Mouse (Mus musculus): ENCODE measurements at regions not wholly inside any gene's neighbourhood (a gene's known extent, or its start where the extent isn't known, plus 50 kb on each side); places are given as distances from the start of the nearest gene placed in this dataset.
A peak's percentile ranks its signal among the peaks of the same experiment; 100 is the strongest.

DNA sequence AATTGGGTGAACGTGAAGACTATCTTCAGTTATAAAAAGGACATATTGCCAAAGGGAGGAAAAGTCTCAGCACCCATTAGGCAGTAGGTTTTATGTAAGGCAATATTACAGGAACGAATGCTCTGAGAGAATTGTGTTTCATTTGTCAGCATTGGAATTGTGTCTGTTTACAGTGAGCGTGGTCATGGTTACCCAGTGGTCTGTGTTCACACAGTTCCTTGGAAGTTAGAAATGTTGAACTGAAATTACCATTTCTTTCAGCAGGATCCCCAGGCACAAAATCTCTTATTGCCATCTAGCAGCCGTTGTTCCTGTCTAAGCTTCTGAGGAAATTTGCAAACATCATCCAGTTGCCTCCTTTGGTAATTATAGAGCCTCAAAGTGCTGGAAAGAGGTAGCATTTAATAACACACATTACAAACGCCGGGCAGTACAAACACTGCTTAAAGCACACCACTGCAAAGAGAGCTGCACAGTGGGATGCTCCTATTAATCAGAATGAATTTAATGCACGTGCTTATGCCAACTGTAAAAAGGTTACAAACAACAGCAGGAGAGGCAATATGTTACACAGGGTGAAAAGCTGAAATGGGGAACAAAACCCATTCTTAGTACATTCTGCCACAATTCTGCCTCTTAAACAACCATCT lies 555.4 kb upstream of the Marcks start:
- DNase-seq = no peak

DNA sequence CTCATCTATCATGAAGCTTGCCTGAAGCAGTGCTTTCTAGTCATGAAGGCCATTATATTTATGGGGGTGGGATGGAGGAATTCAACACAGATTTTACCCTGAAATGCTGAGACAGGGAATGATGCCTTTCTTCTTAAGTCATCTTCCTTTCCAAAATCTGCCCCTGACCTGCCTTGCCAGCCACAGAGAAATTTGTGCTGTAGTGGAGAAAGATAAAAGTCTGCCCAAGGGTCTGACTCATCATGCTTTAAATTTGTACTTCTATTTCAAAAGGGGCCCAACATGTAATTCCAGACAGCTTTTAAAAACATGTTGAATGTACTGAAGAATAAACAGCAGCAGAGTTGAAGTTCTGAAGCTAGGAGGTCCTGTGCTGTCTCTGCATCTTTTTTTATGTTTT lies 554.1 kb upstream of the Marcks start:
- DNase-seq = no peak

DNA sequence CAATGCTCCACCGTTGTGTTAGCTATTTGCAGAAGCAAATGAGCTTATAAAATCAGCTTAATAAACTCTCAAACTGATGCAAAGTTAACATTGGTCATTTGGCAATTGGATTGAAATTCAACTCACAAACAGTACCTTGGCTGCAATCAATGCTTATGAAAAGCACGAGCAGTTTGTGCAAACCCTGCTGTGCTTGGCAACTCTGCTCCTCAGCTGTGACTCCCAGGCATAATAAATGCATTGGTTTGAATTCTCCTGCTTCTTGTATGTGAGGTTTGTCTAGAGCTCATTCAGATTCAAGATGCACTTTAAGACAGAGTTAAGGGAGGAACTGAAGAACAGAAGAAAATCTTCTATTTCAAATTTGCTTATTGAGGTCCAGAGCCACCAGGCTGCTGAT lies 553.2 kb upstream of the Marcks start:
- no peak for DNase-seq

DNA sequence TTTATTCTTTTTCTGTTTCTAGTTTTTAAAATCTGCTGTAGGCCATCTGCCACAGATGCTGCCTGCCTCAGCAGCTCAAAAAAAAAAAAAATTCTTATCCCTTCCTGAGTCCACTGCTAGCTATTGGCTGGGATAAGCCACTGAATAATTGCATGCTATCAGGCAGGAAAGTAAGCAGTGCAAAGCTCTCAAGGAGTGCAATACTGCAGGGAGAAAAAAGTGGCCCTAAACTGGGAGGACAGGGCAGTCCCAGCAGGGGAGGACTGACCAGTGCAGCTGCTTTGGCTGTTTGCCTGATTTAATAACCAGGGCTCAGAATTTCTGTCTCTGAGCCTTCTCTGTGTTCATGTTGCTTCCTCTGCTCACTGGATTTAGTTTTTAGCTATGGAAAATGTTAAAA lies 544.4 kb upstream of the Marcks start:
- no peak for DNase-seq

DNA sequence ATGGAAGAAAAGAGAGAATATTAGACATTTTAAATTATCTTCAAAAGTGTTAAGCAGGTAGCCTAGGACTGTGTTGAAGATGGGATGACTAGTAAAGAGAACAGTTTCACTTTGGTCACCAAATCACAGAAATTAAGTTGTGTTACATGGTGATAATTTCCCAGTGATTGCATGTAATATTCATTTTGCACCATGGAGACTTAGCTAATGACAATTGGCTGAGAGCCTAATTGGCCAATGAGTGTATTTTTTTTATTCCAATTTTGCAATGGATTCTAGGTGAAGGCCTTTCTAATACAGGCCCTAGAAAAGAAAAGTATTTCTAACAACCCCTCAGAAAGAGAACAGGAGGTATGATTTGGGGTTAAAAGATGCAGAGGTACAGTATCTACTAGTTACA lies 541.9 kb upstream of the Marcks start:
- no peak for DNase-seq

DNA sequence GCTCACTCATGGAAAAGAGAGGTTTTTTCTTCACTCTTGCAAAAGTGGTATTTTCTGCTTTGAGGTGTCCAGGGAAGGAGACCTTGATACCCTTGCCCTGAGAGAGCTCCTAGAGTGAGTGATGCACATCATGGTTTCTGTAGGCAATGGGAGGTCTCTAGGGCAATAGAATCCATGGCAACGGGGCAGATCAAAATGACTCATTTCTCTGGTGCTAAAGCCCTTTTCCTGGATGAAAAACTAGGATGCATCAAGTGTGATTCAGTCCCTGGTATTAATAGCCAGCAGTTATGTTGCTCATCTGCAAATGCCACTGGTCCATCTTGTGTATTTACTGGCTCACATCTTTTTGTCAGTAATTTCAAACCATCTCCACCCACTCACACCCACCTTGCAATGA lies 539.1 kb upstream of the Marcks start:
- no peak for DNase-seq

DNA sequence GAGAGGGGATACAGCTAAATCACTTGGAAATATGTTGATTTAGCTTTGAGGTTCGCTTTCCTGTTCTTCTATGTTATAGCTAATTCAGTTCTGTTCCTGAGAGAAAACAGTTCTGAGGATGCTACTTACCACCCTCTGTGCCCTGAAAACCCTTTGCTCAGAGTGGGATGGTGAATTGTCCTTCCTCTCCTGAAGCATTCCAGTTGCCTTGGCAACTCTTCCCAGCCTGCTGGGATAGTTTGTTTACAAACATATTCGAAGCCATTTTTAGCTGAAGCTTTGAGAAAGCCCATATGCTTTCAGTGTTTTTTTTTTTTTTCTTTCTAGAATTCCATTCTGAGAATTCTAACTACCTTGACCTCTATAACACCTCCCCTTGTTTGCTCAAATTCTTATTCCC lies 530.1 kb upstream of the Marcks start:
- peak; percentile 11 for DNase-seq

DNA sequence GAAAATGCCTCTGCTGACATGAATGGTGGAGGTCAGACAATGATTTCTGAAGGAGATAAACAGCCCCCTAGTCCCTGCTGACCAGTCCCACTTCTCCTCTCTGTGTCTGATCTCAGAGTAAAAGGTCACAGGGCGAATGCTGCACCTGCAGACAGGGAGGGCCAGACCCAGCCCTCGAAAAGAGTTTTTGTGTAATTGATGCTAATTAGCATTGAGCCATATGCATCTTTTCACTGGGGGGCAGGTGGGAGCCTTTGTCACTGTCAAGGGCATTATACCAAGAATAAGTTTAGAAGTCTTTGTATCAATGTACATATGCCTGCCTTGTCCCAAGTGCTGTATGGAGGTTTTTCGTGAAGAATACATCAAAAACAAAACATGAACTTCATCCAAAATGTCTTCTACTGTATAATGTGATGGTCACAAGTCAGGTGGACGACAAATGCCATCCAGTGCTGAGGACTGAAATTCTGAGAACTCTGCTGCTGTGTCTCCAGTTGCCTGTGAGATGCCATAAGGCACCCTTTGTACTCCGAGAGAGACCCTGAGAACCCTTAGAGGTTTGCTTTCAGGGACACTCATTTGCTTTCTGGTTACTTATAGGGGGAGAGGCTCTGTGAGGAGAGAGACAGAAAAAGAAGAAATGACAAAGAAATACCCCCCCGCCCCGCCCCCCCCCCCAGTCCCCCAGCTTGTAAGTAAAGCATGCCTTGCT lies 528.5 kb upstream of the Marcks start:
- no peak for DNase-seq

DNA sequence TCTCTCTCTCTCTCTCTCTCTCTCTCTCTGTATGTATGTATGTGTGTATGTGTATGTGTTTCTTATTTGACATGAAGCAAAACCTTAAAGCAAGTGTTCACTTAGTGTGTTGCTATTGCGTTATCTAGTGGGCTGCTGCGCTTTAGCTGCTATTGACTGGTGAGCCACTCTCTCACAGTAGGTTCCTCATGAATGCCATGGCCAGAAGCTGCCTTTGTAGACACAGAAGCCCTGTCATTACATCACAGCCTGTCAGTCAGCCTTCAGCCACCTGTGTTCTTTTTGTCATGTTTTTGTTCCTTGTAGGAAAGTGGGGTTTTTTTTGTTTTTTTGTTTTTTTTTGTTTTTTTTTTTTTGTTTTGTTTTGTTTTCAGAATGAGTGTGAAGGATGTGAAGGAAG lies 527.8 kb upstream of the Marcks start:
- DNase-seq = no peak

DNA sequence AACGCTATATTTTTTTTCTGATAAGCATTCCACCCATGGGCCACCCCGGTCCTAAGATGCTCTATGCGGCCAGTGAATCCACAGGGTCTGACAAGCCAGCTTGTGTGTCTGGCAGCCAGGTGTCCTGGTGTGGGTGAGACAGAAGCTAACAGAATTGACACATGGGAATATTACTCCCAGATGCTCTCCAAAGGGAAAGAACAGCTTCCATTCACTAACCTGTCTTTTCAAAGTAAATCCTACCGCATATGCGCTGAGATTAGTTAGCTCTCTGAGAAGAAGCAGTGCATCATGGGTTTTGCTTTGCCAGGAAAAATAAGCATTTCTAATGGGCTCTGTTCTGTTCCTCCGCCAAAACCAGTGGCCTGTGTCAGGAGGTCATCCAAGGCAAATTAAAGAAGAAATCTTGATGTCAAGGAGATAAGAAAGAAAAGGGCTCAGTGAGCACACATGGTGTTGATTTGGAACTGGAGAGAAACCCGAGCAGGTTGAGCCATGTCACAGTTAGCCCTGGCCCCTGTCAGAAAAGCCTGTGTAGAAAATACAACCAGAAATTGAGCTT lies 498.4 kb upstream of the Marcks start:
- no peak for DNase-seq

DNA sequence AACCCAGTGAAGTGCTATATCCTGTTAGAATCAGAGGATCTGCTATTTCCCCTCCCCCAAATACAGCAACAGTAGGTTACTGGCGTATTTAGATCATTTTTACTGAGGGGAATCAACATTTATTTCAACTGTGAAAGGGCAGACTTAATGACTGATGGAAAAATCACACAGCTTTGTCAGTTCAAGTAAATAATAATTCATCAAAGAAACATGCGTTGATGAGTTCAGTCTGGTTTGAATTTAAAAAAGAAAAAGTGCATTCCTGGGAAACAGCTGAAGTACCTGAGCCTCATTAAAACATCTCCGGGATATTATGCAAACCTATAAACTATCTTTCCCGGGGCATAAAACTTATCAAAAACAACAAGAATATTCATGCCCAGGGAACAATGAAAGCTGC lies 497.7 kb upstream of the Marcks start:
- DNase-seq = no peak

DNA sequence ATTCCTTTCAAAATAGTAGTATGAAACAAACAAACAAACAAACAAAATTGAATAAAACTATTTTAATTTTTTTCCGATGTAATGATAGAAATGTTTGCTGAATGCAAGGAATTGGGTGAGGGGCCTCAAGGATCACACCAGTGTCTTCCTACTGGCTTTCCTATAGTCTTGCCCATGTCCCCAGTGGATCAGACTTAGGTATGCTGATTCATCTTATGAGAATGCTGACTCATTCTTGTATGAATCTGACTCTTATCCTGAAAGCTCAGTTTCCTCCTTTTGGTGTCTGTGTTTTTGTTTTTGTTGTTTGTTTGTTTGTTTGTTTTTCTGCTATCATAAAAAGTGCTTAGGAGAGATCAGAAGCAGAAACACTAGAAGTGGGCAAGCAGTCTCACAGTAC lies 491.7 kb upstream of the Marcks start:
- no peak for DNase-seq

DNA sequence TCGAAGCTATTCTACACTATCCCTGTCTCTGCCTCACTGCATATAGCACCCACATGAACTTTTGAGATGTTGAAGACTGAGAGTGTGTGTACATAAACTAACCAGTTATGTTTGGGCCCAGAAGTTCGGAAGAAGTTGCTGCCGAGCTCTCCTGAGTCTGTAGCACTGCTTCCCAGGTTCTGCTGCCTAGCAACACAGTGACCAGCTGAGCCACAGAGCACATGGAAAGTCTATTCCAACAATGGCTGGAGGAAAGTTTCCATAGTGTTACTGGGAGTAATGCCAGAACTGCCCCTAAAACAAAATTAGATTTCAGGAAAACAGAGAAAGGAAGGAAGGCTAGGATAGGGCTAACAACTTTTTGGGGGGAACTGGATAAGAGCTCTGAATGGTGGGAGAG lies 489.2 kb upstream of the Marcks start:
- no peak for DNase-seq

DNA sequence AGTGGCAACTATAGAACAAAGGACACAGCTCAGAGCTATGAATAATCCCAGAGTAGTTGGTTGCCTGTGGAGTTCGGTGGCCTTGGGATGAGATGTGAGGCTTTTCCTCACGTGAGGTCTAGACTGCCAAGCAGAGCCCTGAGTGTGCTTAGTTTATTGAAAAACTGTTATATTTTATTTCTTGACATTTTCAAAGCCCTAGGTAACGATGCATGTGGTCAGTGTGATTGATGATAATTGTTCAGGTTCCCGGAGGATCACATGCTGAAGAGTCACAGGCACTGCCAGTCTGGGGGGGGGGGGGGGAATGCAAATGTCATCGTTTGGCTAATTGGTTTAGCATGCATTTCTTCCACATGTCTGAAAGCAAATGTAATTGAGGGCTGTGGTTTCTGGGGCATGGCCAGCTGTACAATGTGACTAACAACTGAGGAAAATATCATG lies 488.1 kb upstream of the Marcks start:
- DNase-seq = no peak

DNA sequence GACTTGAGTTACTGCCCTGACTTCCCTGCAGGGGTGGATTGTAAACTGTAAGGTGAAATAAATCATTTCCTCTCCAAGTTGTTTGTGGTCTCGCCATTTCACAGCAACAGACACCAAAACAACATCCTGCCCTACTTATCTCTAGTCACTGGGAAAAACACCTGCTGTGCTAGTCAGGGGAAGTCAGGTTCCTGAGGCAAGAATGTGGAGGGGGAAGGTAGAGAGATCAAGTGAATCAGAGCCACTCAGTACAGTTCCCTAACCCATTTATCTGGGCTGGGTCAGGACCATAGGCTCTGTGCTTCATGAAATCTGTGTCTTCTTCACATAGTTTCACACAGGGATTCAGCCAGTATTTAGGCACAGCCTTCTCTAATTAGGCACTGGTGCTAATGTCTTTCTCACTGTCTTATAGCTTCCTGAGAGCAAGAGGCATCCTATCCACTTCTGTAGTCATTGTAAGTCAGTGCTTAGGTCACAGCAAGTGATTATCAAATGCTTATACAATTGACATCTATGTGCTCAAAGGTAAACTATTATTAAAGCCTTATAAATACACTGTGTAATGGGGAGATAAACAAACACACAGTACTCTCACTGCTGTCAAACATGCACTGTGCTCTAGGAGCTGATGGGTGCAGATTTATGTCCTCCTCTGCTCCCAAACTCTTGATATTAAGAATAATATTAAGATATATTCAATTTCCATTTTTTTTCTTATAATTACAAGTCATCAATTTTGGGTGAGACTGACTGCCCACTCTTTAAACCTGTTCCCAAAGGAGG lies 487.4 kb upstream of the Marcks start:
- no peak for DNase-seq

DNA sequence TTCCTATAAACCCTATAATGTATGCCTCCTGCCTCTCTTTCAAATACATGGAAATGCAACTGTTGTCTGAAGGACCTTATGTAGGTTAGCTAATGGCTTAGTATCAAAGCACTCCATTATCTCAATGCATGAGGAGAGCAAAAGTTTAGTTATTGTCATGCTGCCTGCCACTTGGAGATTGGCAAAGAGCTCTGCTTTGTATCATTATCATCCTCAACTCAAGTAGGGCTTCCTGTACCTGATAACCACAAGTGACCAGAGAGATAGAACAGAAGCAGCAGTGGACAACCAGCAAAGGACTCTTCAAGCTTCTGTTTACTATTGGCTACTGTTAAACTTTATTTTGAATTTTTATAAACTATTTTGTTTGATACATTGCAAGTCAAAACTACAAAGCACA lies 484.3 kb upstream of the Marcks start:
- no peak for DNase-seq

DNA sequence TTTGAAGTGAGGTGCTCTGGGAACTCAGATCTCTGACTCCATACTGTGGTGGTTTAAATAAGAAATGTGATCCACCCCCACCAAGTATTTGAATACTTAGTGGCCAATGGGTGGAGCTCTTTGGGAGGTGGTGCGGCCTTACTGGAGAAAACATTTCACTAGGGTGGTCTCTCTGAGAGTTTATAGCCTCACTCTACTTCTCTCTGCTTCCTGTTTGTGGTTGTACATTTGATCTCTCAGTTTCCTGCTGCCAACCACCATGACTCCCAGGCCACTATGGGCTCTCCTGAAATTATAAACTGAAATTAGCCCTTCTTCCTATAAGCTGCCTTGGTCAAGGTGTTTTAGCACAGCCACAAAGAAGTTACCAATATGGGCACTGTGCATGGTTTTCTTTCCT lies 479.9 kb upstream of the Marcks start:
- DNase-seq = no peak

DNA sequence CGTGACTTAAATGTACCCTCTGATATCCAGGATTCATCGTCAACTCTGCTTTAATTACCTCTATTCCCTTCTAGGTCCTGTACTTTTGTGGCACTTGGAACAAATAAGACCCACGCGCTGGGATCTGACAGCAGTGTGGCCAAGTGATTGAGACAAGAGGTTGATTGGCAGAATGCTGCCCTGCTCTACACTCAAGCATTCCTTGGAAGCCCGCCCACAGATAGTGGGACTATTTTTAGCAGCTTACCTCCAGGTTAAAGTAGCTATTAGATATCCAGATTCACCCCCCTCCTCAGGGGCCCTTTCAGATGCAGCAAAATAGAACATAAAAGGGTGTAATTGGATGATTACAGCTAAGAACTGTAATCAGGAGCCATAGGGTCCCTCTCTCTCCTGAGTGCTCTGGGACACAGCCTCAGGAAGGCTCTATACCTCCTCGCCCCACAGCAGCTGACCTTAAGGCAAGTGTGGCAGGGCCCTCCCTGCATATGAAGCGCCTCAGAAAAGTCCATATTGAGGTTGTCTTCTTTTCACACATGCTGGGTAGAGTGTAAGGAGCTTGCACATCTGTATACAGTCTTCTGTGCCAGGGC lies 479.1 kb upstream of the Marcks start:
- peak; percentile 52 for DNase-seq

DNA sequence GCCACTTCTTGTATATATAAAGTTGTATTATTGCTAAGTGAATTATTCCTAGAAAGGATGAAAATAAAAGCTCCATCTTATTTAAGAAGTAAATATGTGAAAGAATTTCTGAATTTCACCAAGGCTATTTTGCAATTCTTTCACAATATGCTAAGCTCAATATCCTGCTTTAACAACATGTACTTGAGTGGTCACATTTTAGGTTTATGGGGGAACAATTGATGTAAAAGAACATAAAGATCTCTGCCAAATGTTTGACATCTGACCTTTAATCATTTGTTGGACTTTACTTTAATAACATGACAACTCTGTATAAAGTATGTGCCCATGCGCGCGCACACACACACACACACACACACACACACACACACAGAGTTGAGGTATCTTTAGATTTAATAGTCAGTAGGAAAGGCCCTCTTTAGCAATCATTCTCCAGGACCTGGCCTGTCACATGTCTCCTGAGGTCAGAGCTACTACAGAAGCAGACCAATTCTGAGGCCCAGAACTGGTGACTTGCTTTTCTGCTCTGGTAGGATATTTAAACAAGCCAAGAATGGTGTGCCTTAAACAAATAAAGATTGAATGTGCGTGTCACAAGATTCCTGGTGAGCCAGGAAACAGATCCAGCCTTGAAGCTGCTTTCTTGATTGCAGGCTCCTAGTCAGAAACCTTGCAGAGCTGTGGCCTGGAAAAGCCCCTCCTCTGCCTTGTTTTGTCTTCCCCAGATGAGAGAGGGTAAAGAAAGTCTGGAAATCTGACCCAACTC lies 477.4 kb upstream of the Marcks start:
- no peak for DNase-seq

DNA sequence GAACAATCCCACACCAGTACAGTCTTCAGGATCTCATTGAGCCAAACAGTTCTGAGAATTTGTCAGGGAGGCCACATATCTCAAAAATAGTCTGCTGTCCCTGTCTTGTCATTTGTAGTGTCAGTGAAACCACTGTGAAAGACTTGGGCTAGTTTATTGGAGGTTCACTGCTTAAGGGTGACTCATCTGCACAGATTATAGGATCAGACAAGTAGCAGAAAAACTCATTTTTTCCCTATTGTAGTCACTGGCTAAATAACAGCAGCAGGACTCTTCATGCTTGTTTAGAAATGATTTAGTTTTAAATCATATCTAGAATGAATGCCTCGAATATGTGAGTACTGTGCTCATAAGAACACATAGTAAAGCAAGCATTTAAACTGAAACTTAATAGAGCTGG lies 475.2 kb upstream of the Marcks start:
- no peak for DNase-seq

DNA sequence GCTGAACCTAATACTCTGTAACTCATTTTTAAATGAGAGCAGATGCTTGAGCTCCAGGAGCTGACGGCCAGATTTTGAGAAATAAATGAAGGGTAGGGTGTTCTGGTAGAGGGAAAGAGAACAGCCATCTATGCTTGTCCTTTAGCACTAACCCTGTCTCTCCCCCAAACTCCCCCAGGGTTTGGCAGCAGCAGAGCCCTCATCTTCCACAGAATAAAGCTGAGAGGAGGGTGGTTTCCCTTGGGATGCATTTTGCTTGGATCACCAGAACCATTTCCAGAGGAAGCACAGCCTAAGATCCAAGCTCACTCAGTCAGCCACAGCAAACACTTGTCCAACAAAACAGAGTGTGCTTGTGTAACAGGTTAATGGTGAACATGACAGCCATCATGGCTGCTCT lies 464.8 kb upstream of the Marcks start:
- no peak for DNase-seq

DNA sequence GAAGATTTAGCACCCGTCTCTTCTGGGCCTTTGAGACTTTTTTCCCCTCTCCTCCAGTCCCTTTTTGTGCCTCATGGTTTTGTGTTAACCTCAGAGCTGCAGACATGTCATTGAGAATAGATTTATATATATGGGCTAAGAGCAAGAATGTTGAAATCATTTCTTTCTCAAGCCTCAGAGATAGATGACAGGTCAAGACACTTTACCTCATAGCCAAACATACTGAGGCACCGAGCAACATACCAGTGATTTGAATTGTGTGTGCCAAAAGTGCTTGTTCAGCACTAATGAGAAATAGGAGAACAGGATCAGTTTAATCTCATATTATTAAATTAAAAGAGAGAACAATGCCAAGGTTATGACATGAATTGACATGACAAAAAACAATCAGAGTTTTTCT lies 464.2 kb upstream of the Marcks start:
- no peak for DNase-seq

DNA sequence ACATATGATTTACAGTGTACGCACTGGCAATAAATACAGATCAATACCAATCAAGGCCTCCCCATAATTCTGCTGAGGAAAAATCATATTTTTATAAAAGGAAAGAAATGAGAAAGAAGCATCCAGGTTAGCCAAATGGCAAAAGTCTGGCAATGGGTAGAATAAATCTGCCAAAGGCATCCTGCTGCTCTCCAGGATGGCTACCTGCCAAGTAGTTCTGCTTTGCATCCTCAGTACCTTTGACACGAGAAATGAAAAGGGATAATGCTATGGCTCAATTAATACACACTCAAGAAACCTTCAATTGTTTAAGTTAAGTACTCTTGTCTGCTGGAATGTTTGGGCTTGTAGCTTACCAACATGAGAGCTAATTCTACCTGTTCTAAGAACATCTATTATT lies 451.2 kb upstream of the Marcks start:
- DNase-seq = no peak
